Mouse (Mus musculus) liver, embryonic 15.5 days (tissue): ENCODE data around the gene Nkg7. TPM values are rescaled to one million over a fixed set of nuclear protein-coding genes. Genes with fewer than 3 reads are reported as not detected.

Source experiments
- ATAC-seq: fragments of 200-750 bp; cut with Nextera tagmentation; 2 replicates; pipeline ENCODE4 v1.8.0; 2017; ENCODE audit warnings: moderate number of reproducible peaks, mild to moderate bottlenecking, moderate library complexity; ENCODE audit not compliant: insufficient read depth
- H3K27ac ChIP-seq: fragments of 300-500 bp; sonication (generic); replicated peaks from 2 replicates; pipeline ENCODE4 v1.5.1; 2015; ENCODE audit warnings: mild to moderate bottlenecking, inconsistent platforms
- H3K27me3 ChIP-seq: fragments of 300-500 bp; sonication (generic); 2 replicates; pipeline ENCODE4 v1.6.1; 2015; ENCODE audit warnings: mild to moderate bottlenecking, inconsistent platforms
- H3K36me3 ChIP-seq: fragments of 300-500 bp; sonication (generic); replicated peaks from 2 replicates; pipeline ENCODE4 v1.6.1; 2015; ENCODE audit warnings: moderate library complexity, mild to moderate bottlenecking, inconsistent platforms
- H3K4me1 ChIP-seq: fragments of 300-500 bp; sonication (generic); replicated peaks from 2 replicates; pipeline ENCODE4 v1.6.1; 2015; ENCODE audit warnings: inconsistent platforms
- H3K4me2 ChIP-seq: fragments of 300-500 bp; sonication (generic); 2 replicates; pipeline ENCODE4 v1.6.1; 2015; ENCODE audit warnings: moderate library complexity, mild to moderate bottlenecking, inconsistent platforms
- H3K4me3 ChIP-seq: fragments of 300-500 bp; sonication (generic); replicated peaks from 2 replicates; pipeline ENCODE4 v1.5.1; 2015; ENCODE audit warnings: mild to moderate bottlenecking, inconsistent platforms
- H3K9ac ChIP-seq: fragments of 300-500 bp; sonication (generic); 2 replicates; pipeline ENCODE4 v1.6.1; 2015; ENCODE audit warnings: moderate library complexity, mild to moderate bottlenecking, inconsistent platforms
- H3K9me3 ChIP-seq: fragments of 300-500 bp; sonication (generic); replicated peaks from 2 replicates; pipeline ENCODE4 v1.6.1; 2016; ENCODE audit warnings: inconsistent platforms
- WGBS: fragments of 180-500 bp; shearing (Covaris S2); methylation state at CpG from one replicate; pipeline ENCODE4 v1.1.7; 2015; ENCODE audit warnings: mixed read lengths; ENCODE audit not compliant: insufficient replicate concordance; 5-methylcytosine and 5-hydroxymethylcytosine counted together
- polyA plus RNA-seq: library from polyadenylated mRNA; unstranded; fragments of >200 nt; fragmentation: Nextera tagmentation; extraction: Ambion mirVana; gene quantifications from 2 replicates; pipeline ENCODE4 v1.2.1, GENCODE M21; 2015

The Nkg7 gene
- polyA plus RNA-seq, 1 experiment from 2014 or later: 17.0 TPM

GRCm38 (mm10) chr7:43423991-43424625 is 12.8 kb upstream of the Nkg7 start:
- Histone ChIP-seq H3K9ac (no peak overlapping the region), H3K9me3 (no peaks in the 10 kb centered on the region), H3K4me3 (no peak overlapping the region), H3K27ac (no peak overlapping the region), H3K36me3 (no peaks in the 10 kb centered on the region), H3K27me3 (no peaks in the 10 kb centered on the region), H3K4me2 (no peak overlapping the region), H3K4me1 (no peaks in the 10 kb centered on the region; the same call in 1 of the 2 replicates)
- ATAC-seq: no peak
- 48% methylated on average over 3 of the region's 3 CpGs for WGBS

DNA sequence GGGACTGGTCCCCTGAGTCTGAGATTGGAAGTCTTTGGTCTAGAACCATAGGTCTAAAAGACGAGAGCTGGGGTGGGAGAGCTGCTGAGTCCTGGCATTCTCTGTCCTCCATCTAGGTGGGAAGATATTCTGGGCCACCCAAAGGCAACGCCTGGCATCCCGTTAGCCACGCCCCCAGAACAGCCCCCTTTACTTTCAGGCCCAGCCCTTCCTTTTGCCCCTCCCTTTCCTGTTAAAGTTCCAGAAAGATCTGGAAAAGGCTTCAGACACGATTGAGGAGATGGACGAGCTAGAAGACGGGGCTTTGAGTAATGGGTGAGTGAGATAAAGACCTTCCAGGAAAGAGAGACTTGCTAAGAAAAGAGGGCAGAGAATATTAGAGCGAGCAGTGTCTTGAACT is 9.5 kb upstream of the Nkg7 start, which contains the start of gene Lim2:
Gene Lim2 (plus strand): TSS at position 265 of the 400 bp plus-strand sequence.
- Histone ChIP-seq H3K4me2 (no peak within 1 kb of the TSS), H3K27ac (no peak within 1 kb of the TSS), H3K9me3 (no peaks in the 10 kb centered on the region), H3K36me3 (no peaks in the 10 kb centered on the region), H3K4me1 (no peaks in the 10 kb centered on the region; the same call in 1 of the 2 replicates), H3K4me3 (no peak within 1 kb of the TSS), H3K9ac (no peak within 1 kb of the TSS), H3K27me3 (no peaks in the 10 kb centered on the region)
- WGBS: 43% methylated on average over 8 of the region's 8 CpGs
- ATAC-seq: no peak

GRCm38 (mm10) chr7:43429500-43429899 is 7.4 kb upstream of the Nkg7 start:
- H3K9ac ChIP-seq: no peak overlapping the region
- no peaks in the 10 kb centered on the region for H3K9me3 ChIP-seq
- ATAC-seq: no peak
- 26% methylated on average over 4 of the region's 4 CpGs for WGBS
- no peaks in the 10 kb centered on the region for H3K36me3 ChIP-seq
- no peak overlapping the region for H3K27ac ChIP-seq
- no peak overlapping the region for H3K4me3 ChIP-seq
- no peaks in the 10 kb centered on the region for H3K4me1 ChIP-seq
- H3K4me2 ChIP-seq: no peak overlapping the region
- no peaks in the 10 kb centered on the region for H3K27me3 ChIP-seq

GRCm38 (mm10) chr7:43432891-43433290 is 4.0 kb upstream of the Nkg7 start:
- WGBS: 50% methylated on average over 4 of the region's 4 CpGs
- Histone ChIP-seq H3K9me3 (no peaks in the 10 kb centered on the region), H3K4me3 (no peak overlapping the region), H3K27ac (no peak overlapping the region), H3K4me2 (no peak overlapping the region), H3K27me3 (no peaks in the 10 kb centered on the region), H3K4me1 (0 out of 2 replicates have a peak, but pooled peaks cover 4% of the 10 kb centered on the region), H3K9ac (no peak overlapping the region), H3K36me3 (no peaks in the 10 kb centered on the region)
- ATAC-seq: no peak

DNA sequence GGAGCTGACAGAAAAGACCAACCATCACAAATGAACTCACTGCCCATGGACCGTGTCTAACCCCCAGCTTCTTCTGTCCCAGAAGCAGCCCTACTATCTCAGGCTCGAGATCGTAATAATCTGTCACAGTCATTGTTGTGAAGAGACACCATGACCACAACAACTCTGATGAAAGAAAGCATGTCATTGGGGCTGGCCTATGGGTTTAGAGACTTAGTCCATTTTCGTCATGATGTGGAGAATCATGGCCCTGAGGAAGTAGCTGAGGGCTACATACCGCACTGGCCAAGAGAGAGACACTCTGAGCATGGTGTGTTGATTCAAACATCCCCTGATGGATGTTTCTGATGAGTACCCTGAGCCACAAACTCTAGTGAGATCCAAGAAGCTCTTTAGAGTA is 2.2 kb upstream of the Nkg7 start:
- ATAC-seq: no peak
- Histone ChIP-seq H3K9ac (no peak overlapping the region), H3K27me3 (no peaks in the 10 kb centered on the region), H3K4me1 (0 out of 2 replicates have a peak, but pooled peaks cover 4% of the 10 kb centered on the region), H3K4me2 (no peak overlapping the region), H3K4me3 (no peak overlapping the region), H3K36me3 (no peaks in the 10 kb centered on the region), H3K9me3 (no peaks in the 10 kb centered on the region), H3K27ac (no peak overlapping the region)
- 63% methylated on average over 5 of the region's 5 CpGs for WGBS

- Histone ChIP-seq H3K27ac (no peak overlapping the region), H3K4me3 (no peak overlapping the region), H3K4me2 (no peak overlapping the region), H3K36me3 (no peaks in the 10 kb centered on the region), H3K4me1 (peaks cover 26% of the 10 kb centered on the region), H3K9ac (no peak overlapping the region), H3K27me3 (no peaks in the 10 kb centered on the region), H3K9me3 (no peaks in the 10 kb centered on the region)
- ATAC-seq: no peak
- WGBS: 22% methylated on average over 4 of the region's 4 CpGs
Measured at GRCm38 (mm10) chr7:43438611-43439010, 1.7 kb downstream of the Nkg7 start.

GRCm38 (mm10) chr7:43440482-43440881 is 3.6 kb downstream of the Nkg7 start, which contains the start of gene Cldnd2:
Gene Cldnd2 (plus strand): TSS chr7:43440782.
- Histone ChIP-seq H3K9me3 (no peaks in the 10 kb centered on the region), H3K4me2 (no peak within 1 kb of the TSS), H3K27ac (no peak within 1 kb of the TSS), H3K9ac (no peak within 1 kb of the TSS), H3K27me3 (no peaks in the 10 kb centered on the region), H3K4me3 (no peak within 1 kb of the TSS), H3K36me3 (no peaks in the 10 kb centered on the region), H3K4me1 (peaks cover 38% of the 10 kb centered on the region)
- WGBS: 61% methylated on average over 6 of the region's 6 CpGs
- ATAC-seq: no peak

DNA sequence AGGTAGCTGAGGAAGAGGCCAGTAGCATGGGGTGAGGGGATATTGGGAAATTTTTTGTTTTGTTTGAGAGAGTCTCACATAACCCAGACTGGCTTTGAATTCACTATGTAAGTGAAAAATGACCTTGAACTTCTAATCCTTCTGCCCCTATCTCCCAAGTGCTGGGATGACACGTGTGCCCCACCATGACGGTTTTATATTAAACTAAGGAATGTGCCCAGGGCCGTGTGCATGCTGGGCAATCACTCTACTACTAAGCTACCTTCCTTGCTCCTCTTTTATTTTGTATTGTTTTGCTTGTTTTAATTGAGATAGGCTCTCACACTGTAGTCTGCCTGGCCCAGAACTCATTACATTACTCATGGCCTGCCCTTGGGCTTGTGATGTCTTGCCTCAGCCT is 4.2 kb downstream of the Nkg7 start:
- H3K4me2 ChIP-seq: no peak overlapping the region
- H3K27me3 ChIP-seq: no peaks in the 10 kb centered on the region
- no peak for ATAC-seq
- no peak overlapping the region for H3K4me3 ChIP-seq
- no peaks in the 10 kb centered on the region for H3K36me3 ChIP-seq
- WGBS: 75% methylated on average over 3 of the region's 3 CpGs
- H3K9ac ChIP-seq: no peak overlapping the region
- no peaks in the 10 kb centered on the region for H3K9me3 ChIP-seq
- no peak overlapping the region for H3K27ac ChIP-seq
- peaks cover 39% of the 10 kb centered on the region for H3K4me1 ChIP-seq

GRCm38 (mm10) chr7:43442684-43443083 is 5.8 kb downstream of the Nkg7 start:
- H3K27me3 ChIP-seq: no peaks in the 10 kb centered on the region
- H3K27ac ChIP-seq: peak overlapping the region; percentile 91
- peaks cover 54% of the 10 kb centered on the region for H3K4me1 ChIP-seq
- H3K9ac ChIP-seq: peak overlapping the region; percentile 61
- WGBS: 18% methylated on average over 9 of the region's 9 CpGs
- peak overlapping the region; percentile 75 for H3K4me3 ChIP-seq
- H3K4me2 ChIP-seq: peak overlapping the region; percentile 99
- ATAC-seq: no peak
- H3K9me3 ChIP-seq: no peaks in the 10 kb centered on the region
- H3K36me3 ChIP-seq: no peaks in the 10 kb centered on the region

DNA sequence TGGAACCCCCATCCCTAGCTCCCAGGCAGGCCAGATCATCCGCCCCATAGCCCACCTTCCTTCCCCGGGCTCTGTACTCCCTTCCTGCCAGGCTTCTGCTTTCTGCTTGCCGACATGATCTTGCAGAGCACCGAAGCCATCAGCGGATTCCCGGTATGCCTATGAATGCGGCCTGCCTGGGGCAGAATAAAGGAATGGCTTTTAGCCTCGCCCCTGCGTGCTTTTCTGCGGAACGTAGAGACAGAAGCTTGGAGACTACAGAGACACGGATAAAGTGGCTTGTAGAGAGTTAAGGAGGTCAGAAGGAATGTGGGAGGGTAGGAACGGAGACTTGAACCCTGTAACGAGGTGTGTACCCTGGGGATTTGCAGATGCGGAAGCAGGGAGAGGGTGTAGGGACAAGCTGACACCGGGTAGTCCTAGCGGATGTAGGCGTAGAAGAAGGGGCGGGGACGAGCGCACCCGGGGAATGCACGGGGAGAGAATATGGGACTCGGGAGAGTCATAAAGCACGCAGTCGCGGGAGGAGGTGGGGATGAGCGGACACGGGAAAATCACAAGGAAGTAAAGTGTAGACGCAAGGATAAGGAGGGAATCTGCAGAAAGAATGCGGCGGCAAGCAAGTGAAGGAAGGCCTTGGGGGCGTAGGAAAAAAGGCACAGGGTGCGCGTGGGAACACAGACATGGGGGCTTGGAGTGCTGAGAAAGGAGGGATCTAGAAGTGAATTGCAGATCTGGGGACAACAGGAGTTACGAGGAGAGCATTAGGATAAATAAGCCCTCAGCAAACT is 6.4 kb downstream of the Nkg7 start:
- peak overlapping the region; percentile 91 for H3K27ac ChIP-seq
- H3K9me3 ChIP-seq: no peaks in the 10 kb centered on the region
- peaks cover 55% of the 10 kb centered on the region for H3K4me1 ChIP-seq
- H3K9ac ChIP-seq: peak overlapping the region; percentile 61
- peak; percentile 85 for ATAC-seq
- peak overlapping the region; percentile 75 for H3K4me3 ChIP-seq
- H3K27me3 ChIP-seq: no peaks in the 10 kb centered on the region
- H3K4me2 ChIP-seq: peak overlapping the region; percentile 99
- no peaks in the 10 kb centered on the region for H3K36me3 ChIP-seq
- WGBS: under 1% methylated on average over 36 of the region's 36 CpGs

GRCm38 (mm10) chr7:43443917-43444293 is 7.0 kb downstream of the Nkg7 start, which contains the start of the genes Etfb and Gm45233:
Gene Etfb (plus strand): TSS chr7:43444083.
Gene Gm45233 (plus strand): TSS chr7:43444128.
- Histone ChIP-seq H3K9me3 (no peaks in the 10 kb centered on the region), H3K4me2 (peak within 1 kb of the TSS; percentile 99), H3K4me3 (peak within 1 kb of the TSS; percentile 75), H3K27ac (peak within 1 kb of the TSS; percentile 91), H3K27me3 (no peaks in the 10 kb centered on the region), H3K9ac (peak within 1 kb of the TSS; percentile 61), H3K4me1 (peaks cover 55% of the 10 kb centered on the region), H3K36me3 (no peaks in the 10 kb centered on the region)
- under 1% methylated on average over 27 of the region's 27 CpGs for WGBS
- ATAC-seq: peak; percentile 93
